Mouse (Mus musculus): ENCODE measurements around the gene Slc29a3. TPM values are rescaled to one million over a fixed set of nuclear protein-coding genes. Genes with fewer than 3 reads are reported as not detected.

Gene Slc29a3
- polyA plus RNA-seq, 1 experiment, result not detected

DNA sequence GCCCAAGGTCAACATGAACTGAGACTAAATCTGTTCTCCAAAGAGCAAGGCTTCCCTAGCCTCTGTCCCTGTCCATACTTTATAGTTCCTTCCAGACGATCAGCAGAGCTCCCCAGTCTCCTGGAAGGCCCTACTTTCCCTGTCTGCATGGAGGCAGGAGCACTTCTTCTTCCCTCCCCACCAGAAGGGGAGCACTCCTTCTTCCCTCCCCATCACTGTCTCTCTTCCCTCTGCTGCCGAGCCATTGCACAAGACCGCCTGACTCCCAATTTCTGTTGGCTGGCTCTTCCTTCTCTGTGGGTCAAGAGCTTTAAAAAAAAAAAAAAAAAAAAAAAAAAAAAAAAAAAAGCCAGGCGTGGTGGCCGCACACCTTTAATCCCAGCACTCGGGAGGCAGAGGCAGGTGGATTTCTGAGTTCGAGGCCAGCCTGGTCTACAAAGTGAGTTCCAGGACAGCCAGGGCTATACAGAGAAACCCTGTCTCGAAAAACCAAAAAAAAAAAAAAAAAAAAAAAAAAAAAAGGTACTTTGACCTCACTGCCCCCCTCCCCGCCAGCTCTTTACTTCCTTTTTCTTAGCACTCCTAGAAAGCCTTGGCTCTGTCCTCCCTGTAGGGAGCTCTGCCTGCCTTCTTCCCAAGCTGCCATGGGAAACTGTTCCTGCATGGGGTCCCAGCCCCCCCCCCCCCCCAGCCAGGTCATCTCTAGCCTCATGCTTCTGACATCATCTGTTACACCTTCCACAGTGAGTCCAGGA is 14.5 kb downstream of the Slc29a3 start:
- no peak overlapping the region for H3K4me3 ChIP-seq (ENCODE audit: insufficient read depth, low read depth, low read length)
- no peaks in the 10 kb centered on the region for H3K4me1 ChIP-seq (ENCODE audit: control insufficient read depth, insufficient read depth, low read length)
- TF ChIP-seq POLR2A (IDR thresholded peaks at IDR 0.05; ENCODE audit: insufficient read depth, low read depth, low read length) (no peak), CTCF (IDR thresholded peaks at IDR 0.05; ENCODE audit: insufficient read depth, low read depth, low read length) (no peak)
- 90% methylated on average over 8 of the region's 9 CpGs for WGBS
- no peak overlapping the region for H3K27ac ChIP-seq (ENCODE audit: insufficient read depth, low read depth, low read length)

GRCm38 (mm10) chr10:60737169-60737728 is 15.3 kb downstream of the Slc29a3 start:
- Histone ChIP-seq H3K4me1 (ENCODE audit: control insufficient read depth, insufficient read depth, low read length) (peaks cover 3% of the 10 kb centered on the region; the same call in 1 of the 2 replicates), H3K27ac (ENCODE audit: insufficient read depth, low read depth, low read length) (no peak overlapping the region), H3K4me3 (ENCODE audit: insufficient read depth, low read depth, low read length) (no peak overlapping the region)
- TF ChIP-seq CTCF (IDR thresholded peaks at IDR 0.05; ENCODE audit: insufficient read depth, low read depth, low read length) (no peak), POLR2A (IDR thresholded peaks at IDR 0.05; ENCODE audit: insufficient read depth, low read depth, low read length) (no peak)
- 93% methylated on average over 11 of the region's 11 CpGs for WGBS

- TF ChIP-seq CTCF (IDR thresholded peaks at IDR 0.05; ENCODE audit: insufficient read depth, low read depth, low read length), result no peak
- no peak for TF ChIP-seq POLR2A (IDR thresholded peaks at IDR 0.05; ENCODE audit: insufficient read depth, low read depth, low read length)
These were observed 16.9 kb downstream of the Slc29a3 start for GRCm38 (mm10) chr10:60735737-60736136.

DNA sequence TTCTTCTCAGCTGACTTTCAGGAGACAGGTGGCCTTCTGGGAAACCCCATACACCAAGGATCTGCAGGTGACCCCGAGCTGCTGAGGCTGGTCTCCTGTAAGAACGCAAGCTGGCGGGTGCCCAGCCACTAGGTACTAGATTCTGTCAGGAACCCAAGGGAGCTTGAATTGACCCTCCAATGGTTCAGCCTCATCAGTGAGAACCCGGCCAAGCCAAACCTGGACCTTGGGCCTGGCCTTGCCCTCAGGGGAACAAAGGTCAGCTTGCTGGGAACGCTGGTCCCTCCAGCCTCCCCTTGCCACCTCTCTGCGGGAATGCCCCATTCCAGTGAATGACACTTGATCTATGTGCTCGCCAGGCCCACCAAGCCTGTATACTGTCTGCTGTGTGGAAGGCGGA is 19.1 kb downstream of the Slc29a3 start:
- Histone ChIP-seq H3K4me1 (ENCODE audit: control insufficient read depth, insufficient read depth, low read length) (peaks cover 3% of the 10 kb centered on the region; the same call in 1 of the 2 replicates), H3K4me3 (ENCODE audit: insufficient read depth, low read depth, low read length) (no peak overlapping the region), H3K27ac (ENCODE audit: insufficient read depth, low read depth, low read length) (no peak overlapping the region)
- TF ChIP-seq POLR2A (IDR thresholded peaks at IDR 0.05; ENCODE audit: insufficient read depth, low read depth, low read length), result no peak
- TF ChIP-seq CTCF (IDR thresholded peaks at IDR 0.05; ENCODE audit: insufficient read depth, low read depth, low read length), result no peak
- WGBS, result 95% methylated on average over 8 of the region's 8 CpGs

More at GRCm38 (mm10) chr10:60735737-60736136, 16.9 kb downstream of the Slc29a3 start:
- Histone ChIP-seq H3K4me1 (ENCODE audit: control insufficient read depth, insufficient read depth, low read length) (peaks cover 3% of the 10 kb centered on the region; the same call in 1 of the 2 replicates), H3K4me3 (ENCODE audit: insufficient read depth, low read depth, low read length) (no peak overlapping the region), H3K27ac (ENCODE audit: insufficient read depth, low read depth, low read length) (no peak overlapping the region)
- 86% methylated on average over 1 of the region's 1 CpGs for WGBS

DNA sequence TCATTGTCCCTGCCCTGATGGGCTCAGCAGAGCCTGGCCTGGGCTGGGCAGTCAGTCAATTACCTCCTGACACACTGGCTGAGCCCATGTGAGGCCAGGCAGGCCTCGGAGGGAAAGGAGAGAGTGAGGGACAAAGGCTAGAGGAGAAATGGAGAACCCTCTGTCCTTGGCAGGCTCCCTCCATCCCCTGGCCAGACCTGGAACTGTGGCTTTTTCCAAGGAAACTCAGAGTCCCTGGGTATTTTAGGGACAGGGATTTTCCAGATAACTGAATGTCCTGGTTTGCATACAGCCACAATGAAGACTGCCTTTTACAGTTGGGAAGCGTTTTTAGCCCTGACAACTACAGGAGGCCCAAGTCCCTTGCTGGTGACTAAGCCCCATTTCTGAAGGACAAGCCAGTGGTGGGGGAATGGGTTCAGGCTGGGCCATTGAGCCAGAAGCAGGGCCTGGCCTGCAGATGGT is 20.2 kb downstream of the Slc29a3 start:
- H3K4me3 ChIP-seq (ENCODE audit: insufficient read depth, low read depth, low read length), result no peak overlapping the region
- no peak overlapping the region for H3K27ac ChIP-seq (ENCODE audit: insufficient read depth, low read depth, low read length)
- no peak for TF ChIP-seq POLR2A (IDR thresholded peaks at IDR 0.05; ENCODE audit: insufficient read depth, low read depth, low read length)
- TF ChIP-seq CTCF (IDR thresholded peaks at IDR 0.05; ENCODE audit: insufficient read depth, low read depth, low read length), result no peak
- WGBS, result 62% methylated on average over 2 of the region's 2 CpGs
- H3K4me1 ChIP-seq (ENCODE audit: control insufficient read depth, insufficient read depth, low read length), result peaks cover 3% of the 10 kb centered on the region; the same call in 1 of the 2 replicates

GRCm38 (mm10) chr10:60731742-60732141 is 20.9 kb downstream of the Slc29a3 start:
- H3K27ac ChIP-seq (ENCODE audit: insufficient read depth, low read depth, low read length), result no peak overlapping the region
- TF ChIP-seq POLR2A (IDR thresholded peaks at IDR 0.05; ENCODE audit: insufficient read depth, low read depth, low read length), result no peak
- no peak for TF ChIP-seq CTCF (IDR thresholded peaks at IDR 0.05; ENCODE audit: insufficient read depth, low read depth, low read length)
- H3K4me3 ChIP-seq (ENCODE audit: insufficient read depth, low read depth, low read length), result no peak overlapping the region
- peaks cover 3% of the 10 kb centered on the region; the same call in 1 of the 2 replicates for H3K4me1 ChIP-seq (ENCODE audit: control insufficient read depth, insufficient read depth, low read length)
- WGBS, result 47% methylated on average over 5 of the region's 5 CpGs

GRCm38 (mm10) chr10:60727301-60727700 is 25.3 kb downstream of the Slc29a3 start:
- TF ChIP-seq POLR2A (IDR thresholded peaks at IDR 0.05; ENCODE audit: insufficient read depth, low read depth, low read length), result no peak
- TF ChIP-seq CTCF (IDR thresholded peaks at IDR 0.05; ENCODE audit: insufficient read depth, low read depth, low read length), result no peak
- H3K27ac ChIP-seq (ENCODE audit: insufficient read depth, low read depth, low read length), result no peak overlapping the region
- H3K4me1 ChIP-seq (ENCODE audit: control insufficient read depth, insufficient read depth, low read length), result no peaks in the 10 kb centered on the region; the same call in 1 of the 2 replicates
- WGBS, result 62% methylated on average over 5 of the region's 5 CpGs
- no peak overlapping the region for H3K4me3 ChIP-seq (ENCODE audit: insufficient read depth, low read depth, low read length)

DNA sequence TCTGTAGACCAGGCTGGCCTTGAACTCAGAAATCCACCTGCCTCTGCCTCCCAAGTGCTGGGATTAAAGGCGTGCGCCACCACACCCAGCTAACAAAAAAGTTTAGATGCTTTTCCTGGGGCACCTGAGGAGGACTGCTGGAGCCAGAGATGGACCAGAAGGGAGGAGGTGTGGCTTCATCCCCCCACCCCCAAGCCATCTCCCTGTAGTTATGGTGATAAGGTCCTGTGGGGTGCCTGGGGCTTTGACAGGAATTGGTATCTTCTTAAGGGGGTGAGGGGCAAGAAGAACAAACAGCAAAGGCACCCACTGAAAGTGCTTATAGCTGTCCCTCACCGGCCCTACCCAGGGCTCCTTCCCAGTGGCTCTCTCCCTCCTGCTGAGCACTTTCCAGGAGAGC is 25.7 kb downstream of the Slc29a3 start:
- H3K4me3 ChIP-seq (ENCODE audit: insufficient read depth, low read depth, low read length), result no peak overlapping the region
- TF ChIP-seq CTCF (IDR thresholded peaks at IDR 0.05; ENCODE audit: insufficient read depth, low read depth, low read length) (no peak), POLR2A (IDR thresholded peaks at IDR 0.05; ENCODE audit: insufficient read depth, low read depth, low read length) (no peak)
- no peaks in the 10 kb centered on the region for H3K4me1 ChIP-seq (ENCODE audit: control insufficient read depth, insufficient read depth, low read length)
- WGBS, result 97% methylated on average over 3 of the region's 3 CpGs
- H3K27ac ChIP-seq (ENCODE audit: insufficient read depth, low read depth, low read length), result no peak overlapping the region

GRCm38 (mm10) chr10:60724496-60724895 is 28.1 kb downstream of the Slc29a3 start:
- Histone ChIP-seq H3K4me3 (ENCODE audit: insufficient read depth, low read depth, low read length) (no peak overlapping the region), H3K4me1 (ENCODE audit: control insufficient read depth, insufficient read depth, low read length) (no peaks in the 10 kb centered on the region), H3K27ac (ENCODE audit: insufficient read depth, low read depth, low read length) (no peak overlapping the region)
- 88% methylated on average over 6 of the region's 6 CpGs for WGBS
- no peak for TF ChIP-seq CTCF (IDR thresholded peaks at IDR 0.05; ENCODE audit: insufficient read depth, low read depth, low read length)
- no peak for TF ChIP-seq POLR2A (IDR thresholded peaks at IDR 0.05; ENCODE audit: insufficient read depth, low read depth, low read length)
